Mouse (Mus musculus): Measurements from ENCODE around the gene Adgrf1. TPM values are rescaled to one million over a fixed set of nuclear protein-coding genes. Genes with fewer than 3 reads are reported as not detected.

Gene Adgrf1
- total and polyA plus RNA-seq, 3 experiments: not detected

GRCm38 (mm10) chr17:43252846-43253245 is 17.3 kb upstream of the Adgrf1 start:
- no peaks in the 10 kb centered on the region for H3K79me2 ChIP-seq (ENCODE audit: control insufficient read depth, insufficient read depth, low read length, poor library complexity)
- no peak overlapping the region for H3K27ac ChIP-seq (ENCODE audit: control insufficient read depth, low read depth, low read length)
- H3K4me3 ChIP-seq (ENCODE audit: control insufficient read depth in 1 of 2, insufficient read depth in 1 of 2, low read depth in 2 of 2, low read length in 2 of 2): no peak overlapping the region
- no peak for DNase-seq (ENCODE audit: low read depth, low spot score)
- no peaks in the 10 kb centered on the region for H3K27me3 ChIP-seq (ENCODE audit: control insufficient read depth in 1 of 2, insufficient read depth in 2 of 2, low read length in 2 of 2)
- H3K4me1 ChIP-seq (ENCODE audit: control insufficient read depth in 1 of 2, insufficient read depth in 2 of 2, low read length in 2 of 2): no peaks in the 10 kb centered on the region
- no peak for TF ChIP-seq TAL1 (IDR thresholded peaks at IDR 0.05; ENCODE audit: low read length)
- TF ChIP-seq SIN3A (IDR thresholded peaks at IDR 0.05; ENCODE audit: low read length): no peak
- no peak for TF ChIP-seq GABPA (IDR thresholded peaks at IDR 0.05; ENCODE audit: low read depth, low read length)
- no peak for TF ChIP-seq E2F4 (IDR thresholded peaks at IDR 0.05; ENCODE audit: borderline replicate concordance, low read depth, low read length)
- TF ChIP-seq SMC3 (IDR thresholded peaks at IDR 0.05; ENCODE audit: low read depth, low read length): no peak
- TF ChIP-seq GATA1 (IDR thresholded peaks at IDR 0.05; ENCODE audit: low read depth, low read length): no peak
- TF ChIP-seq HCFC1 (IDR thresholded peaks at IDR 0.05; ENCODE audit: low read depth, low read length): no peak
- TF ChIP-seq ZMIZ1 (IDR thresholded peaks at IDR 0.05; ENCODE audit: low read depth, low read length): no peak
- TF ChIP-seq TCF12 (IDR thresholded peaks at IDR 0.05; ENCODE audit: low read depth, low read length): no peak
- TF ChIP-seq MYC (IDR thresholded peaks at IDR 0.05; ENCODE audit: low read depth, low read length): no peak
- TF ChIP-seq POLR2AphosphoS5 (IDR thresholded peaks at IDR 0.05; ENCODE audit: borderline replicate concordance, low read depth, low read length): no peak
- no peak for TF ChIP-seq ELF1 (IDR thresholded peaks at IDR 0.05; ENCODE audit: low read depth, low read length)
- TF ChIP-seq CHD2 (IDR thresholded peaks at IDR 0.05; ENCODE audit: low read length): no peak
- no peak for TF ChIP-seq MYB (IDR thresholded peaks at IDR 0.05; ENCODE audit: low read depth, low read length)
- no peak for TF ChIP-seq RAD21 (IDR thresholded peaks at IDR 0.05; ENCODE audit: low read depth, low read length)
- H3K9ac ChIP-seq (ENCODE audit: control insufficient read depth, low read depth, low read length, poor library complexity, severe bottlenecking): no peak overlapping the region
- no peaks in the 10 kb centered on the region for H3K9me3 ChIP-seq (replicated peaks; ENCODE audit: insufficient read depth, low read length)
- H3K36me3 ChIP-seq (ENCODE audit: control insufficient read depth in 1 of 2, insufficient read depth in 2 of 2, low read length in 2 of 2): no peaks in the 10 kb centered on the region

- no peak overlapping the region for H3K4me3 ChIP-seq (ENCODE audit: control insufficient read depth in 1 of 2, insufficient read depth in 1 of 2, low read depth in 2 of 2, low read length in 2 of 2)
- H3K27me3 ChIP-seq (ENCODE audit: control insufficient read depth in 1 of 2, insufficient read depth in 2 of 2, low read length in 2 of 2): no peaks in the 10 kb centered on the region
- H3K36me3 ChIP-seq (ENCODE audit: control insufficient read depth in 1 of 2, insufficient read depth in 2 of 2, low read length in 2 of 2): no peaks in the 10 kb centered on the region
- H3K9me3 ChIP-seq (replicated peaks; ENCODE audit: insufficient read depth, low read length): no peaks in the 10 kb centered on the region
- H3K4me1 ChIP-seq (ENCODE audit: control insufficient read depth in 1 of 2, insufficient read depth in 2 of 2, low read length in 2 of 2): no peaks in the 10 kb centered on the region
- H3K9ac ChIP-seq (ENCODE audit: control insufficient read depth, low read depth, low read length, poor library complexity, severe bottlenecking): no peak overlapping the region
- no peaks in the 10 kb centered on the region for H3K79me2 ChIP-seq (ENCODE audit: control insufficient read depth, insufficient read depth, low read length, poor library complexity)
- TF ChIP-seq TCF12 (IDR thresholded peaks at IDR 0.05; ENCODE audit: low read depth, low read length): no peak
- no peak for TF ChIP-seq ZMIZ1 (IDR thresholded peaks at IDR 0.05; ENCODE audit: low read depth, low read length)
- no peak for TF ChIP-seq USF1 (IDR thresholded peaks at IDR 0.05; ENCODE audit: low read depth, low read length)
- TF ChIP-seq RAD21 (IDR thresholded peaks at IDR 0.05; ENCODE audit: low read depth, low read length): no peak
- TF ChIP-seq ELF1 (IDR thresholded peaks at IDR 0.05; ENCODE audit: low read depth, low read length): no peak
- no peak for TF ChIP-seq CTCF (IDR thresholded peaks at IDR 0.05 in 2 of 3, conservative IDR thresholded peaks at IDR 0.05 in 1 of 3; ENCODE audit: control insufficient read depth in 1 of 3, insufficient read depth in 1 of 3, low read depth in 2 of 3, low read length in 3 of 3, poor library complexity in 1 of 3, severe bottlenecking in 1 of 3)
- TF ChIP-seq HCFC1 (IDR thresholded peaks at IDR 0.05; ENCODE audit: low read depth, low read length): no peak
- no peak for TF ChIP-seq RCOR1 (IDR thresholded peaks at IDR 0.05; ENCODE audit: low read depth, low read length)
- TF ChIP-seq POLR2A (IDR thresholded peaks at IDR 0.05; ENCODE audit: control insufficient read depth in 1 of 2, insufficient read depth in 1 of 2, low read depth in 1 of 2, low read length in 2 of 2, poor library complexity in 1 of 2): no peak
- TF ChIP-seq GATA1 (IDR thresholded peaks at IDR 0.05; ENCODE audit: low read depth, low read length): no peak
- TF ChIP-seq NRF1 (IDR thresholded peaks at IDR 0.05; ENCODE audit: insufficient read depth, low read depth, low read length, poor library complexity, severe bottlenecking): no peak
- TF ChIP-seq MAZ (IDR thresholded peaks at IDR 0.05; ENCODE audit: low read depth, low read length): no peak
- TF ChIP-seq GABPA (IDR thresholded peaks at IDR 0.05; ENCODE audit: low read depth, low read length): no peak
- no peak for TF ChIP-seq USF2 (IDR thresholded peaks at IDR 0.05; ENCODE audit: borderline replicate concordance in 1 of 2, insufficient read depth in 1 of 2, low read depth in 1 of 2, low read length in 2 of 2)
- TF ChIP-seq SMC3 (IDR thresholded peaks at IDR 0.05; ENCODE audit: low read depth, low read length): no peak
- TF ChIP-seq ZKSCAN1 (IDR thresholded peaks at IDR 0.05; ENCODE audit: low read depth, low read length): no peak
- TF ChIP-seq MAX (IDR thresholded peaks at IDR 0.05; ENCODE audit: low read length): no peak
- TF ChIP-seq ETS1 (IDR thresholded peaks at IDR 0.05; ENCODE audit: low read depth, low read length): no peak
- TF ChIP-seq JUND (IDR thresholded peaks at IDR 0.05; ENCODE audit: low read depth, low read length): no peak
- TF ChIP-seq ZC3H11A (IDR thresholded peaks at IDR 0.05; ENCODE audit: low read depth, low read length): no peak
- no peak for DNase-seq (ENCODE audit: low read depth, low spot score)
- H3K27ac ChIP-seq (ENCODE audit: control insufficient read depth, low read depth, low read length): no peak overlapping the region
Observed at GRCm38 (mm10) chr17:43254261-43254660, 15.9 kb upstream of the Adgrf1 start.
